Mouse (Mus musculus): ENCODE data around the gene Rimkla. TPM values are rescaled to one million over a fixed set of nuclear protein-coding genes. Genes with fewer than 3 reads are reported as not detected.

Rimkla gene
- total and polyA plus RNA-seq, 2 experiments from 2014 or later, result 3.0 to 6.4 TPM

- WGBS, result 91% methylated on average over 10 of the region's 10 CpGs
- DNase-seq (ENCODE audit: low spot score) (no peak), ATAC-seq (ENCODE audit: insufficient read depth, low read depth) (no peak)
- Histone ChIP-seq H3K27me3 (ENCODE audit: control insufficient read depth, insufficient read depth, low read length) (peaks cover 4% of the 10 kb centered on the region; the same call in 1 of the 2 replicates), H3K9me3 (replicated peaks; ENCODE audit: control insufficient read depth, low read length) (0 out of 2 replicates have a peak, but pooled peaks cover 3% of the 10 kb centered on the region), H3K4me2 (ENCODE audit: low read depth, low read length) (no peak overlapping the region), H3K27ac (ENCODE audit: low read depth) (no peak overlapping the region), H3K4me1 (ENCODE audit: control insufficient read depth, insufficient read depth) (peaks cover 6% of the 10 kb centered on the region; the same call in 1 of the 2 replicates), H3K9ac (replicated peaks; ENCODE audit: low read depth, low read length) (no peak overlapping the region), H3K4me3 (ENCODE audit: low read depth, low read length) (no peak overlapping the region), H3K36me3 (replicated peaks; ENCODE audit: control insufficient read depth, insufficient read depth, low read length) (no peaks in the 10 kb centered on the region)
- no peak for TF ChIP-seq EP300 (IDR thresholded peaks at IDR 0.05; ENCODE audit: low read depth)
- TF ChIP-seq CTCF (IDR thresholded peaks at IDR 0.05; ENCODE audit: low read depth), result no peak
These were observed 2.8 kb downstream of the Rimkla start for GRCm38 (mm10) chr4:119489666-119490065.

- no peak for TF ChIP-seq EP300 (IDR thresholded peaks at IDR 0.05; ENCODE audit: low read depth)
- no peak for TF ChIP-seq CTCF (IDR thresholded peaks at IDR 0.05; ENCODE audit: low read depth)
- ATAC-seq (ENCODE audit: insufficient read depth, low read depth) (no peak), DNase-seq (ENCODE audit: low spot score) (no peak)
- H3K9ac ChIP-seq (replicated peaks; ENCODE audit: low read depth, low read length), result no peak overlapping the region
- H3K36me3 ChIP-seq (replicated peaks; ENCODE audit: control insufficient read depth, insufficient read depth, low read length), result no peaks in the 10 kb centered on the region
- H3K4me3 ChIP-seq (ENCODE audit: low read depth, low read length), result no peak overlapping the region
- no peak overlapping the region for H3K4me2 ChIP-seq (ENCODE audit: low read depth, low read length)
- 77% methylated on average over 7 of the region's 7 CpGs for WGBS
- H3K27ac ChIP-seq (ENCODE audit: low read depth), result no peak overlapping the region
- H3K9me3 ChIP-seq (replicated peaks; ENCODE audit: control insufficient read depth, low read length), result no peaks in the 10 kb centered on the region
- no peaks in the 10 kb centered on the region for H3K4me1 ChIP-seq (ENCODE audit: control insufficient read depth, insufficient read depth)
- H3K27me3 ChIP-seq (ENCODE audit: control insufficient read depth, insufficient read depth, low read length), result no peaks in the 10 kb centered on the region
These were observed 7.5 kb downstream of the Rimkla start for GRCm38 (mm10) chr4:119484882-119485281.

- 50% methylated on average over 9 of the region's 9 CpGs for WGBS
- Histone ChIP-seq H3K9me3 (replicated peaks; ENCODE audit: control insufficient read depth, low read length) (no peaks in the 10 kb centered on the region), H3K4me1 (ENCODE audit: control insufficient read depth, insufficient read depth) (no peaks in the 10 kb centered on the region), H3K36me3 (replicated peaks; ENCODE audit: control insufficient read depth, insufficient read depth, low read length) (no peaks in the 10 kb centered on the region), H3K27ac (ENCODE audit: low read depth) (no peak overlapping the region), H3K4me3 (ENCODE audit: low read depth, low read length) (no peak overlapping the region), H3K4me2 (ENCODE audit: low read depth, low read length) (no peak overlapping the region), H3K9ac (replicated peaks; ENCODE audit: low read depth, low read length) (no peak overlapping the region), H3K27me3 (ENCODE audit: control insufficient read depth, insufficient read depth, low read length) (no peaks in the 10 kb centered on the region)
- TF ChIP-seq EP300 (IDR thresholded peaks at IDR 0.05; ENCODE audit: low read depth), result no peak
- TF ChIP-seq CTCF (IDR thresholded peaks at IDR 0.05; ENCODE audit: low read depth), result peak; percentile 40
- ATAC-seq (ENCODE audit: insufficient read depth, low read depth), result peak; percentile 68
- DNase-seq (ENCODE audit: low spot score), result peak; percentile 7
These were observed 9.4 kb downstream of the Rimkla start for GRCm38 (mm10) chr4:119483051-119483450.

- Histone ChIP-seq H3K9me3 (replicated peaks; ENCODE audit: control insufficient read depth, low read length) (no peaks in the 10 kb centered on the region), H3K36me3 (replicated peaks; ENCODE audit: control insufficient read depth, insufficient read depth, low read length) (no peaks in the 10 kb centered on the region), H3K27me3 (ENCODE audit: control insufficient read depth, insufficient read depth, low read length) (no peaks in the 10 kb centered on the region), H3K27ac (ENCODE audit: low read depth) (no peak overlapping the region), H3K4me3 (ENCODE audit: low read depth, low read length) (no peak overlapping the region), H3K9ac (replicated peaks; ENCODE audit: low read depth, low read length) (no peak overlapping the region), H3K4me1 (ENCODE audit: control insufficient read depth, insufficient read depth) (no peaks in the 10 kb centered on the region), H3K4me2 (ENCODE audit: low read depth, low read length) (no peak overlapping the region)
- DNase-seq (ENCODE audit: low spot score) (no peak), ATAC-seq (ENCODE audit: insufficient read depth, low read depth) (no peak)
- no peak for TF ChIP-seq CTCF (IDR thresholded peaks at IDR 0.05; ENCODE audit: low read depth)
- TF ChIP-seq EP300 (IDR thresholded peaks at IDR 0.05; ENCODE audit: low read depth), result no peak
- 13% methylated on average over 5 of the region's 5 CpGs for WGBS
These were observed 19.3 kb downstream of the Rimkla start for GRCm38 (mm10) chr4:119473150-119473549.

- no peak overlapping the region for H3K4me2 ChIP-seq (ENCODE audit: low read depth, low read length)
- H3K27me3 ChIP-seq (ENCODE audit: control insufficient read depth, insufficient read depth, low read length), result no peaks in the 10 kb centered on the region
- TF ChIP-seq CTCF (IDR thresholded peaks at IDR 0.05; ENCODE audit: low read depth), result no peak
- TF ChIP-seq EP300 (IDR thresholded peaks at IDR 0.05; ENCODE audit: low read depth), result no peak
- H3K9ac ChIP-seq (replicated peaks; ENCODE audit: low read depth, low read length), result no peak overlapping the region
- no peaks in the 10 kb centered on the region for H3K9me3 ChIP-seq (replicated peaks; ENCODE audit: control insufficient read depth, low read length)
- H3K4me3 ChIP-seq (ENCODE audit: low read depth, low read length), result no peak overlapping the region
- ATAC-seq (ENCODE audit: insufficient read depth, low read depth), result no peak
- no peaks in the 10 kb centered on the region for H3K36me3 ChIP-seq (replicated peaks; ENCODE audit: control insufficient read depth, insufficient read depth, low read length)
- no peaks in the 10 kb centered on the region for H3K4me1 ChIP-seq (ENCODE audit: control insufficient read depth, insufficient read depth)
- no peak for DNase-seq (ENCODE audit: low spot score)
- 80% methylated on average over 9 of the region's 9 CpGs for WGBS
- H3K27ac ChIP-seq (ENCODE audit: low read depth), result no peak overlapping the region
These were observed 19.9 kb downstream of the Rimkla start for GRCm38 (mm10) chr4:119472545-119472944.

GRCm38 (mm10) chr4:119467720-119468380 lies 24.6 kb downstream of the Rimkla start:
- no peak for ATAC-seq (ENCODE audit: insufficient read depth, low read depth)
- H3K36me3 ChIP-seq (replicated peaks; ENCODE audit: control insufficient read depth, insufficient read depth, low read length), result no peaks in the 10 kb centered on the region
- no peak overlapping the region for H3K4me3 ChIP-seq (ENCODE audit: low read depth, low read length)
- H3K9ac ChIP-seq (replicated peaks; ENCODE audit: low read depth, low read length), result no peak overlapping the region
- WGBS, result 79% methylated on average over 16 of the region's 16 CpGs
- no peaks in the 10 kb centered on the region for H3K27me3 ChIP-seq (ENCODE audit: control insufficient read depth, insufficient read depth, low read length)
- H3K4me1 ChIP-seq (ENCODE audit: control insufficient read depth, insufficient read depth), result peaks cover 9% of the 10 kb centered on the region; the same call in 1 of the 2 replicates
- no peaks in the 10 kb centered on the region for H3K9me3 ChIP-seq (replicated peaks; ENCODE audit: control insufficient read depth, low read length)
- H3K4me2 ChIP-seq (ENCODE audit: low read depth, low read length), result no peak overlapping the region
- TF ChIP-seq EP300 (IDR thresholded peaks at IDR 0.05; ENCODE audit: low read depth), result no peak
- TF ChIP-seq CTCF (IDR thresholded peaks at IDR 0.05; ENCODE audit: low read depth), result no peak
- no peak overlapping the region for H3K27ac ChIP-seq (ENCODE audit: low read depth)
- no peak for DNase-seq (ENCODE audit: low spot score)
